Mouse (Mus musculus) hindbrain, embryonic 14.5 days (tissue): ENCODE measurements at regions not wholly inside any gene's neighbourhood (a gene's known extent, or its start where the extent isn't known, plus 50 kb on each side); places are given as distances from the start of the nearest gene placed in this dataset.

Experiments
- ATAC-seq: fragments of 200-750 bp; cut with Nextera tagmentation; 2 replicates; pipeline ENCODE4 v1.8.0; 2017; ENCODE audit warnings: moderate number of reproducible peaks, mild to moderate bottlenecking, moderate TSS enrichment, moderate library complexity; ENCODE audit not compliant: low FRiP score
- DNase-seq: peaks from one replicate; pipeline ENCODE4 v3.0.0-alpha.2; 2015; ENCODE audit warnings: low spot score
- H3K27ac ChIP-seq: fragments of 300-500 bp; sonication (generic); 2 replicates; pipeline ENCODE4 v1.5.1; 2014; ENCODE audit warnings: mild to moderate bottlenecking, moderate library complexity
- H3K27me3 ChIP-seq: fragments of 300-500 bp; sonication (generic); 2 replicates; pipeline ENCODE4 v1.6.1; 2014; ENCODE audit warnings: mild to moderate bottlenecking, low read length, mixed read lengths; ENCODE audit not compliant: control insufficient read depth, insufficient read depth
- H3K36me3 ChIP-seq: fragments of 300-500 bp; sonication (generic); replicated peaks from 2 replicates; pipeline ENCODE4 v1.6.1; 2014; ENCODE audit not compliant: control insufficient read depth, insufficient read depth
- H3K4me1 ChIP-seq: fragments of 300-500 bp; sonication (generic); replicated peaks from 2 replicates; pipeline ENCODE4 v1.6.1; 2014; ENCODE audit warnings: antibody characterized with exemption, low read length, mixed read lengths; ENCODE audit not compliant: control insufficient read depth, insufficient read depth
- H3K4me2 ChIP-seq: fragments of 300-500 bp; sonication (generic); replicated peaks from 2 replicates; pipeline ENCODE4 v1.6.1; 2014; ENCODE audit warnings: mild to moderate bottlenecking, moderate library complexity
- H3K4me3 ChIP-seq: fragments of 300-500 bp; sonication (generic); replicated peaks from 2 replicates; pipeline ENCODE4 v1.5.1; 2014; ENCODE audit warnings: mild to moderate bottlenecking, low read length
- H3K9ac ChIP-seq: fragments of 300-500 bp; sonication (generic); 2 replicates; pipeline ENCODE4 v1.6.1; 2014
- H3K9me3 ChIP-seq: fragments of 300-500 bp; sonication (generic); 2 replicates; pipeline ENCODE4 v1.6.1; 2016; ENCODE audit warnings: low read length; ENCODE audit not compliant: control insufficient read depth
- WGBS: fragments of 180-500 bp; shearing (Covaris S2); extraction: QIAGEN DNeasy Blood & Tissue Kit; methylation state at CpG from one replicate; pipeline ENCODE4 v1.1.7; 2014; 5-methylcytosine and 5-hydroxymethylcytosine counted together

GRCm38 (mm10) chr13:107734161-107734905 is 309.9 kb upstream of the Smim15 start:
- H3K9me3 ChIP-seq: no peaks in the 10 kb centered on the region
- WGBS: 89% methylated on average over 12 of the region's 12 CpGs
- no peaks in the 10 kb centered on the region for H3K4me1 ChIP-seq
- H3K4me2 ChIP-seq: no peak overlapping the region
- H3K4me3 ChIP-seq: no peak overlapping the region
- DNase-seq (no peak), ATAC-seq (no peak)
- H3K27ac ChIP-seq: no peak overlapping the region
- peaks cover 60% of the 10 kb centered on the region for H3K36me3 ChIP-seq
- H3K27me3 ChIP-seq: no peaks in the 10 kb centered on the region
- H3K9ac ChIP-seq: no peak overlapping the region

DNA sequence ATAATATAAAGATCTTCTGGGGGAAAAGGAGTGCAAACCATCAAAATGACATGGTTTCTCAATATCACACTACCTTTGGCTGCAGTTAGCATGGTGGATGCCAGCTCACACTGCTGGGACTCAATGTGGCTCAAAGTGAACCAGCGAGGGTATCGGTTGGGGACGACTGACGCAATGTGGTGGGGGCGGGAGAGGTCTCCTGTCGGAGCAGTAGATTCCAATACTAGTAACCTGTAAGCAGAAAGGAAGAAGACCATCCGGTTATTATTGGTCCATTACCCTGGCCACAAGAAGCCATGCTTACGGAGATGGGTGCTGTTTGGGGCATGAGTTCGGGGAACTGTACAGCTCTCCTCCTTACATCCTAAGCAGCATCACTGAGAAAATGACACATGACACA is 313.3 kb upstream of the Smim15 start:
- DNase-seq: no peak
- no peak overlapping the region for H3K27ac ChIP-seq
- WGBS: 96% methylated on average over 9 of the region's 9 CpGs
- no peak for ATAC-seq
- no peaks in the 10 kb centered on the region for H3K4me1 ChIP-seq
- H3K9ac ChIP-seq: no peak overlapping the region
- H3K9me3 ChIP-seq: no peaks in the 10 kb centered on the region
- peaks cover 76% of the 10 kb centered on the region for H3K36me3 ChIP-seq
- H3K27me3 ChIP-seq: no peaks in the 10 kb centered on the region
- no peak overlapping the region for H3K4me3 ChIP-seq
- no peak overlapping the region for H3K4me2 ChIP-seq

DNA sequence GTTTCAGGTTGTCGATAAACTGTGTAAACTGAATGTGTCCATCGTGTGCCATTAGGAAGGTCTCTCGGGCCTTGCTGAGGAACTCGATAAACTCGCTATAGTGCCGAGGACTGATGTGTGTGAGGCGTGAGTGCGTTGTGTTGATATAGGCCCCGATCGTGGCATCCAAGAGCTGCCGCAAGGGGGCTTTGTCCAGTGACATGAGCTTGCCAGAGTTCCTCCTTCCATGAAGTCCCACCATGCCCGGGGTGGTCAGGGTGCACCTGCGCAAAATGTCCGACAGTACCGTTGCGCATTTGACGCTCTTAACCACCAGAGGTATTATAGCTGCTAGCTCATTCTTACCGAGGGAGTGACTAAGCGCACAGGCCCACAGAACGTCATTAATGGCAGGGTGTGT is 317.8 kb upstream of the Smim15 start:
- Histone ChIP-seq H3K36me3 (peaks cover 73% of the 10 kb centered on the region), H3K9ac (no peak overlapping the region), H3K9me3 (no peaks in the 10 kb centered on the region), H3K4me3 (no peak overlapping the region), H3K27ac (no peak overlapping the region), H3K4me2 (no peak overlapping the region), H3K4me1 (no peaks in the 10 kb centered on the region), H3K27me3 (no peaks in the 10 kb centered on the region)
- DNase-seq (no peak), ATAC-seq (no peak)
- WGBS: 94% methylated on average over 20 of the region's 20 CpGs

DNA sequence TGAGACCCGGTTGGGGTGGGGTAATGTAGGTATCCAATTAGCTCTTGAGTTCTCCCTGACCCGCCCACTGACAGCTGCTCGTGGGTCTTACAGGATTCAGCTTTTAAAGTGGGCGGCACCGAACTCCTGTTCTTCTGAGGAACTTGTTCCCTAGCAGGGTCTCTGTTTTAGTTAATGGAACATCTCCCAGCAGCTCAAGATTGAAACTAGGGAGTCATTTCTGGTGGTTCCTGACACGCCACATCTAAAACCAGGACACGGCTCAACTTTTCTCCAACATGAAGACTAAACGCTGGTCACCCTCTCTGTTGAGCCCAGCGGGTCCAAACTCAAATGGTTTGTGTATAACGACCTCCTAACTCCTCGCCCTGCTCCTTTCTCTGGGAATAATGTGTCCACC is 322.3 kb upstream of the Smim15 start:
- Histone ChIP-seq H3K27ac (no peak overlapping the region), H3K36me3 (peaks cover 27% of the 10 kb centered on the region), H3K9me3 (no peaks in the 10 kb centered on the region), H3K9ac (no peak overlapping the region), H3K4me1 (peaks cover 8% of the 10 kb centered on the region), H3K27me3 (no peaks in the 10 kb centered on the region), H3K4me3 (no peak overlapping the region), H3K4me2 (no peak overlapping the region)
- WGBS: 88% methylated on average over 11 of the region's 11 CpGs
- DNase-seq: no peak
- no peak for ATAC-seq

GRCm38 (mm10) chr13:107720874-107721574 is 323.2 kb upstream of the Smim15 start:
- ATAC-seq: no peak
- WGBS: 72% methylated on average over 8 of the region's 8 CpGs

DNA sequence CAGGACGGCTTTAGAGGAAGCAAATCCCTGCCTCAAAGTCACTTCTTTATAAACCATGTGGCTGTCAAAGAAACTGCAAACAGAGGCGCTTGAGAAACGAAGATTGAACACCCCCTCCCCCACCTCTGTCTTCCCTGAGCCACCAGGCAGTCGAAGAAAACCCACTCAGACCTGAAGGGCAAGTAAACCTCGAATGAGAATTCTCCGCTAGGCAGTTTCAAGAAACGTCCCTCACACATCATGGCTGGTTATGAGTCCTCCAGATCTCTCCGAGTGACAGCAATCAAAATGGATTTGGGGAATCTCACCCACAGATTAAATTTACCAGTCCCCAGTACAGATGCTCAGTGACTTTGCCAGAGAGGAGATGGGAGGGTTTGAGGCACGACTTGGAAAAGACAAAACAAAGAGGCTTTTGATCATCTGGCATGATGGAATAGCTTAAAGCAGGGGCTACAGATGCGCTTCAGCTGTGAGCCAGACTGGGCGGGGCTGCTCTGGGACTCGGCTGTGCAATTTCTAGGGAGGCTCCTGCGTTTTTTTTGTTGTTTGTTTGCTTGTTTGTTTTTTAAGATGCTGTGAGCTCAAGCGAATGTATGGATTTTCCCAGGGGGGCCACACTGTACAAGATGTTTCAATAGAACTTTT is 325.1 kb upstream of the Smim15 start:
- 33% methylated on average over 14 of the region's 14 CpGs for WGBS
- Histone ChIP-seq H3K4me3 (no peak overlapping the region), H3K36me3 (peaks cover 5% of the 10 kb centered on the region; the same call in 1 of the 2 replicates), H3K27ac (peak overlapping the region; percentile 47; the same call in 1 of the 2 replicates), H3K9me3 (no peaks in the 10 kb centered on the region), H3K9ac (no peak overlapping the region), H3K27me3 (no peaks in the 10 kb centered on the region), H3K4me2 (no peak overlapping the region), H3K4me1 (peaks cover 8% of the 10 kb centered on the region)
- DNase-seq (no peak), ATAC-seq (no peak; the same call in 1 of the 2 replicates)

More at GRCm38 (mm10) chr13:107720874-107721574, 323.2 kb upstream of the Smim15 start:
- H3K36me3 ChIP-seq: peaks cover 18% of the 10 kb centered on the region; the same call in 1 of the 2 replicates
- no peaks in the 10 kb centered on the region for H3K27me3 ChIP-seq
- no peak overlapping the region for H3K4me3 ChIP-seq
- no peaks in the 10 kb centered on the region for H3K9me3 ChIP-seq
- H3K4me1 ChIP-seq: peaks cover 8% of the 10 kb centered on the region
- no peak overlapping the region for H3K9ac ChIP-seq
- no peak overlapping the region for H3K27ac ChIP-seq
- H3K4me2 ChIP-seq: no peak overlapping the region
- no peak for DNase-seq

DNA sequence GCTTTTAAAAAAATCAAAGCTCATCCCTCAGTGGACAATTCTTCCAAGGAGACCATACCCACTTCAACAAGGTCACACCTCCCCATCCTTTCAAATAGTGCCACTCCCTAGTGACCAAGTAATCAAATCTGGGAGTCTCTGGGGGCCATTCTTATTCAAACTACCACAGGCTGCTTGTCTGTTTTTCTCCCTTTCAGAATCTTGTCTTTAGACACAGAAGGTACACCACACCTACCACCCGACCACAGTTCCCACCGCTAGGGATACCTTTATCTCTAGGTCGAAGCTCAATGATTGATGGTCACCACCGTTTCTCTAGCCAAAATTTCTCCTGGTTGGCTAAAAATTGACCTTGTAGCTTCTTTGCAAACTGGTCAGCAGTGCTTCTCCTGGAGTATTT is 328.6 kb upstream of the Smim15 start:
- H3K9me3 ChIP-seq: no peaks in the 10 kb centered on the region
- no peak for ATAC-seq
- no peak overlapping the region for H3K4me3 ChIP-seq
- no peaks in the 10 kb centered on the region for H3K36me3 ChIP-seq
- no peaks in the 10 kb centered on the region for H3K27me3 ChIP-seq
- WGBS: 89% methylated on average over 4 of the region's 4 CpGs
- H3K9ac ChIP-seq: no peak overlapping the region
- H3K27ac ChIP-seq: no peak overlapping the region
- H3K4me2 ChIP-seq: no peak overlapping the region
- peaks cover 8% of the 10 kb centered on the region for H3K4me1 ChIP-seq
- DNase-seq: no peak

- ATAC-seq: no peak
- Histone ChIP-seq H3K36me3 (no peaks in the 10 kb centered on the region), H3K4me2 (no peak overlapping the region), H3K27me3 (no peaks in the 10 kb centered on the region), H3K27ac (no peak overlapping the region), H3K4me1 (peaks cover 3% of the 10 kb centered on the region; the same call in 1 of the 2 replicates), H3K4me3 (no peak overlapping the region), H3K9me3 (no peaks in the 10 kb centered on the region), H3K9ac (no peak overlapping the region)
- WGBS: 82% methylated on average over 1 of the region's 1 CpGs
- DNase-seq: no peak
Measured at GRCm38 (mm10) chr13:107714001-107714400, 330.2 kb upstream of the Smim15 start.

DNA sequence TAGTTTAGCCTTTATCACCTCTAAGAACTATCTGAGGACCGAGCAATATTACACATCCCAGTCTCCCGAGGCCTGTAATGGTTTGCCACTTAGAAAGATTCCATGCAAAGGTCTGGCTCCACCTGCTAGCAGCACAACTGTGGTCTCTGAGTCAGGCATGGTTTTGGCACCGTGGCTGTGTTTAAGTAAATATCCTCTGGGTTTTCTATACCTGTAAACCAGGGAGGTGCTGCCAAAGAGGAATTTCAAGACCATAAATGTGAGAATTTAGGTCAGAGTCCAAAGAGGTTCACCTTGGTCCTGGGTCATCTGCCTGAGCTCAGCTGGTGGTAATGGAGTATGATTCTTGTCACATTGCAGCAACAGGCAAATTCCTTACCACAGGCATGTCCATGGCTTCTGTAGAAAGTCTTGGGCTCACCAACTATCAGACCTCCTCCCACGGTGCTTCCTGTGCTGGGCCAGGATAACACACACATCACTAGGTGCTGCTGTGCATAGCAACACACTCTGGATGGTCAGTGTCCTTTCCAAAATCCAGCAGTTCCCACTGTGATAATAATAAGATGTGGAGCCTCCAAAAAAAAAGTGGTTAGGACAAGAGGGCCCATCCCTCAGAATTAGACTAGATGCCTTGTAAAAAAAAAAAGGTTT is 332.8 kb upstream of the Smim15 start:
- H3K4me1 ChIP-seq: no peaks in the 10 kb centered on the region
- no peak overlapping the region for H3K27ac ChIP-seq
- no peak overlapping the region for H3K9ac ChIP-seq
- no peaks in the 10 kb centered on the region for H3K27me3 ChIP-seq
- WGBS: 80% methylated on average over 4 of the region's 4 CpGs
- H3K9me3 ChIP-seq: no peaks in the 10 kb centered on the region
- H3K4me2 ChIP-seq: no peak overlapping the region
- ATAC-seq (no peak), DNase-seq (no peak)
- no peaks in the 10 kb centered on the region for H3K36me3 ChIP-seq
- H3K4me3 ChIP-seq: no peak overlapping the region
